9 mouse cellular contexts compared by ENCODE assay signal in the genomic region with DNA sequence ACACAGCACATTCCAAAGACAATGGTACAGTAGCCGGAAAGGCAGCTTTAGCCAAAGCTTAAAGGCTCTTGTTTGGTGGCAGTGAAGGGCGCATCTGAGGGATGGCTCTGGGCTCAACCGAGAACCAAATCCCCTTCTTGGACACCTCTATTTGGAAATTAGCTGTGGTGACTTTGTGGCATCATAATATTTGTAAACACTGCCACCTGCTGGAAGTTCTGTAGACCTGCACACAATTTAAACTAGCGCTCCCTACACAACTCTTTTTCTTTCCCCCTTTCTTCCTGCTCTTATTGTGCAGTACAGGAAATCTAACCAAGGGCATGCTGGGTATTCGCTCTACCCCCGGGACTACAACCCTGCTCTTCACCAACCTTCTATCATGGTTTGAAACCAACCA. TPM values are rescaled to one million over a fixed set of nuclear protein-coding genes. Genes with fewer than 3 reads are reported as not detected.
DNase-seq lines count a peak whose midpoint lies in the region; ATAC-seq and TF ChIP-seq lines count a peak whose summit lies in the region.
"Had no signal": no experiment of that assay in that cellular context is flagged by ENCODE, and none has a peak within 500 bp of the region (broad histone marks: within the 10 kb centered on the region; RNA-seq: fewer than 3 reads in every experiment).

No protein-coding gene starts in this region.

- no peak overlapping the region for H3K4me3 ChIP-seq in kidney, embryonic 15.5 days (replicated peaks)
- H3K4me3 ChIP-seq in intestine, postnatal 0 days (ENCODE audit: low read depth, low read length), result no peak overlapping the region
- H3K4me3 ChIP-seq: myocyte had no signal

- no peak overlapping the region for H3K4me2 ChIP-seq in kidney, embryonic 15.5 days
- H3K4me2 ChIP-seq in intestine, postnatal 0 days (replicated peaks; ENCODE audit: low read depth), result no peak overlapping the region

- DNase-seq in kidney, adult 11 months, result no peak
- peak; percentile 12 for DNase-seq in MEL-GATA-1-ER (ENCODE audit: extremely low read depth, low read depth)
- peak; percentile 60 for DNase-seq in embryo, embryonic 9.5 days (ENCODE audit: extremely low spot score)
- no peak for DNase-seq in right cerebral cortex, postnatal 25 days
- DNase-seq in adrenal gland, postnatal 25 days, result no peak

- peaks cover 8% of the 10 kb centered on the region; the same call in 1 of the 2 replicates for H3K27me3 ChIP-seq in kidney, embryonic 15.5 days
- no peaks in the 10 kb centered on the region for H3K27me3 ChIP-seq in intestine, postnatal 0 days (replicated peaks; ENCODE audit: control insufficient read depth, insufficient read depth, low read length)

- peak; percentile 63; the same call in 1 of the 2 replicates for ATAC-seq in kidney, embryonic 15.5 days (replicated peaks; ENCODE audit: low FRiP score)
- ATAC-seq in intestine, postnatal 0 days, result peak; percentile 25; the same call in 1 of the 2 replicates
- 0 out of 2 replicates have a peak, but pooled peaks have one; percentile 32 for ATAC-seq in monocyte, adult 5-6 weeks (replicated peaks; ENCODE audit: insufficient number of reproducible peaks, low FRiP score, low TSS enrichment, poor library complexity, severe bottlenecking)

- H3K36me3 ChIP-seq in kidney, embryonic 15.5 days, result no peaks in the 10 kb centered on the region
- H3K36me3 ChIP-seq in intestine, postnatal 0 days (ENCODE audit: control insufficient read depth, insufficient read depth), result no peaks in the 10 kb centered on the region

- TF ChIP-seq CTCF in intestine, postnatal 0 days (IDR thresholded peaks at IDR 0.05; ENCODE audit: low read depth), result peak; percentile 75

- WGBS in kidney, embryonic 15.5 days, result 12% methylated on average over 6 of the region's 6 CpGs
- 15% methylated on average over 6 of the region's 6 CpGs for WGBS in intestine, postnatal 0 days

- H3K27ac ChIP-seq in kidney, embryonic 15.5 days, result no peak overlapping the region
- no peak overlapping the region for H3K27ac ChIP-seq in intestine, postnatal 0 days (ENCODE audit: low read depth, low read length)

- no peaks in the 10 kb centered on the region for H3K4me1 ChIP-seq in kidney, embryonic 15.5 days
- H3K4me1 ChIP-seq in intestine, postnatal 0 days (replicated peaks; ENCODE audit: control insufficient read depth, insufficient read depth, low read length), result no peaks in the 10 kb centered on the region

- no peak overlapping the region for H3K9ac ChIP-seq in kidney, embryonic 15.5 days
- H3K9ac ChIP-seq in intestine, postnatal 0 days (ENCODE audit: low read depth, low read length), result no peak overlapping the region

- no peaks in the 10 kb centered on the region for H3K9me3 ChIP-seq in kidney, embryonic 15.5 days (replicated peaks)
- H3K9me3 ChIP-seq in intestine, postnatal 0 days (ENCODE audit: control insufficient read depth), result no peaks in the 10 kb centered on the region

RNA-seq across cellular contexts. Expression of a gene that starts 11.4 kb away (rescaled TPM):
- 697 and 713 TPM in 2 replicates for polyA plus RNA-seq in kidney, embryonic 15.5 days (2015; fragmentation: Nextera tagmentation; extraction: Ambion mirVana)
- polyA plus RNA-seq in intestine, postnatal 0 days (2015; fragmentation: Nextera tagmentation; extraction: Ambion mirVana), result 39.5 and 41.4 TPM in 2 replicates
- total RNA-seq in monocyte, adult 5-6 weeks (2017), result 3.5 to 10.0 TPM (median 5.1 TPM) in 3 replicates
- total RNA-seq in adrenal gland, postnatal 25 days (2021), result 150 and 155 TPM in 2 replicates

RNA-seq across cellular contexts. Expression of a gene that starts 46.2 kb away (rescaled TPM):
- polyA plus RNA-seq in kidney, embryonic 15.5 days (2015; fragmentation: Nextera tagmentation; extraction: Ambion mirVana), result 0.23 and 1.3 TPM in 2 replicates
- polyA plus RNA-seq in intestine, postnatal 0 days (2015; fragmentation: Nextera tagmentation; extraction: Ambion mirVana), result not detected in 2 replicates
- total RNA-seq in monocyte, adult 5-6 weeks (2017), result not detected in 3 replicates
- 3.4 and 6.6 TPM in 2 replicates for total RNA-seq in adrenal gland, postnatal 25 days (2021)
- polyA plus RNA-seq: myocyte had no signal

RNA-seq across cellular contexts. Expression of a gene that starts 52.3 kb away (rescaled TPM):
- polyA plus RNA-seq in kidney, embryonic 15.5 days (2015; fragmentation: Nextera tagmentation; extraction: Ambion mirVana), result 24.4 and 26.8 TPM in 2 replicates
- polyA plus RNA-seq in intestine, postnatal 0 days (2015; fragmentation: Nextera tagmentation; extraction: Ambion mirVana), result 28.7 and 29.8 TPM in 2 replicates
- 19.0 to 39.8 TPM (median 23.1 TPM) in 3 replicates for total RNA-seq in monocyte, adult 5-6 weeks (2017)
- 9.6 and 11.3 TPM in 2 replicates for total RNA-seq in adrenal gland, postnatal 25 days (2021)

Comparison
In these comparisons a context has a peak if more than half of its experiments do, and no peak if none do; other contexts are left out.
1. DNase-seq: peak in MEL-GATA-1-ER (single experiment) and embryo, embryonic 9.5 days (single experiment); none in kidney, adult 11 months (single experiment), right cerebral cortex, postnatal 25 days (single experiment) and adrenal gland, postnatal 25 days (single experiment).
2. RNA of a gene that starts 11.4 kb away (total RNA-seq): 150 to 155 TPM in adrenal gland, postnatal 25 days; 3.5 to 10.0 TPM in monocyte, adult 5-6 weeks; every median in the first group is over 10 times any median in the second.
3. Peak in every context shown above with its lines, with median percentiles within 50 percentile points of each other: ATAC-seq.